Mouse (Mus musculus) kidney, postnatal 0 days (tissue): ENCODE measurements around the gene Mbnl2. TPM values are rescaled to one million over a fixed set of nuclear protein-coding genes. Genes with fewer than 3 reads are reported as not detected.

Source experiments
- ATAC-seq: fragments of 200-750 bp; cut with Nextera tagmentation; replicated peaks from 2 replicates; pipeline ENCODE4 v1.8.0; 2017; ENCODE audit warnings: low read depth, moderate number of reproducible peaks, moderate TSS enrichment, moderate library complexity; ENCODE audit not compliant: low FRiP score
- DNase-seq: peaks from one replicate; pipeline ENCODE4 v3.0.0-alpha.2; 2016; ENCODE audit warnings: low spot score
- H3K27ac ChIP-seq: fragments of 300-500 bp; sonication (generic); 2 replicates; pipeline ENCODE4 v1.5.1; 2014; ENCODE audit warnings: mild to moderate bottlenecking
- H3K27me3 ChIP-seq: fragments of 300-500 bp; sonication (generic); 2 replicates; pipeline ENCODE4 v1.6.1; 2014; ENCODE audit warnings: low read length, mixed read lengths; ENCODE audit not compliant: insufficient read depth
- H3K36me3 ChIP-seq: fragments of 300-500 bp; sonication (generic); 2 replicates; pipeline ENCODE4 v1.6.1; 2014; ENCODE audit warnings: low read length, mixed read lengths; ENCODE audit not compliant: insufficient read depth
- H3K4me1 ChIP-seq: fragments of 300-500 bp; sonication (generic); replicated peaks from 2 replicates; pipeline ENCODE4 v1.6.1; 2014; ENCODE audit warnings: antibody characterized with exemption, low read length, mixed read lengths; ENCODE audit not compliant: insufficient read depth
- H3K4me2 ChIP-seq: fragments of 300-500 bp; sonication (generic); 2 replicates; pipeline ENCODE4 v1.6.1; 2014; ENCODE audit warnings: mild to moderate bottlenecking, low read length, moderate library complexity, mixed read lengths
- H3K4me3 ChIP-seq: fragments of 300-500 bp; sonication (generic); replicated peaks from 2 replicates; pipeline ENCODE4 v1.5.1; 2014; ENCODE audit warnings: low read depth, low read length
- H3K9ac ChIP-seq: fragments of 300-500 bp; sonication (generic); 2 replicates; pipeline ENCODE4 v1.6.1; 2014; ENCODE audit warnings: low read depth, low read length
- H3K9me3 ChIP-seq: fragments of 300-500 bp; sonication (generic); replicated peaks from 2 replicates; pipeline ENCODE4 v1.6.1; 2016; ENCODE audit warnings: low read length, inconsistent platforms, mixed read lengths
- CTCF ChIP-seq: IDR thresholded peaks from 2 replicates; pipeline ENCODE4 v1.5.1; 2016; ENCODE audit warnings: antibody characterized with exemption, low read depth, mild to moderate bottlenecking, moderate library complexity
- WGBS: fragments of 180-500 bp; shearing (Covaris S2); extraction: QIAGEN DNeasy Blood & Tissue Kit; methylation state at CpG from one replicate; pipeline ENCODE4 v1.1.7; 2014; 5-methylcytosine and 5-hydroxymethylcytosine counted together
- polyA plus RNA-seq: library from polyadenylated mRNA; unstranded; fragments of >200 nt; fragmentation: Nextera tagmentation; extraction: Ambion mirVana; gene quantifications from 2 replicates; pipeline ENCODE4 v1.2.1, GENCODE M21; 2015

Mbnl2 gene
- polyA plus RNA-seq, 1 experiment from 2014 or later, result 119 TPM

DNA sequence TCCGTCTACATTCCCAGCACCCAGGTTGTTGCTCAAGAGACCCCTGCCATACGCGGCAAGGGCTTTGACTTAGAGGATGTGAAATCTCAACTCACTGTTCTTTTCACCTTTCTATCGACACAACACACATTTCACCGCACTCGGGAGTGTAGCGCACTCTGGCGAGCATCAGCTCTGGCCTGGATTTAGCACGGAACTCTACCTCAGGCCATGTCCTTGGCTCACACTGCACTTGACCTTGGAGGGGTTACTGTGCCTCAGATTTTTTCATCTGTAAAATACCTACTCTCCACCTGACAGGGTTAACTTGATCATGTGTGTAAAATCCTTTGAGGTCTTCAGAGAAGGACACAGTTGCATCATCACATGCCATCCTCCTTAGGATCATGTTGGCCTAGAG, 127.2 kb downstream of the Mbnl2 start:
- no peak overlapping the region for H3K9ac ChIP-seq
- H3K36me3 ChIP-seq, result peaks cover 33% of the 10 kb centered on the region
- no peak; the same call in 1 of the 2 replicates for TF ChIP-seq CTCF

DNA sequence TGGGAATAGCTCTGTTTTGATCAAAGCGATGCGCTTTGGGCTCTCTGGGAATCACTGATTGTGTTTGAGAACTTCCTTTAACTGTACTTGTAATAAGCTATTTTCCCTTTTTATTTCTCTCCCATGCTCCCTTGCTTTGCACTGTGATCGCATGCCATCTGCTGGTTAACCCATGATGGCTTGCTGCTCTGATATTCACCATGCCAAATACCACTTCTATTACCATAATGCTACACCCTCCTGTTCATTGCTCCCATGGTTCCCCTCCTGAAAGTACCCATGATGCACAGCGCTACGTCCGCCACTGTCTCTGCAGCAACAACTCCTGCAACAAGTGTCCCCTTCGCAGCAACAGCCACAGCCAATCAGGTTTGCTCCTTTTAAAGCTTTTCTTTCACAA, 128.9 kb downstream of the Mbnl2 start:
- Histone ChIP-seq H3K27me3 (no peaks in the 10 kb centered on the region), H3K4me2 (no peak overlapping the region), H3K9me3 (no peaks in the 10 kb centered on the region), H3K9ac (no peak overlapping the region), H3K4me1 (no peaks in the 10 kb centered on the region), H3K4me3 (no peak overlapping the region), H3K27ac (no peak overlapping the region), H3K36me3 (peaks cover 35% of the 10 kb centered on the region)
- no peak for DNase-seq
- peak; percentile 27; the same call in 1 of the 2 replicates for TF ChIP-seq CTCF
- 95% methylated on average over 7 of the region's 7 CpGs for WGBS
- ATAC-seq, result no peak

More for the DNA sequence above, 127.2 kb downstream of the Mbnl2 start:
- DNase-seq (no peak), ATAC-seq (no peak)
- no peak overlapping the region for H3K4me3 ChIP-seq
- no peak overlapping the region for H3K4me2 ChIP-seq
- WGBS, result 91% methylated on average over 9 of the region's 9 CpGs
- H3K27me3 ChIP-seq, result no peaks in the 10 kb centered on the region
- no peaks in the 10 kb centered on the region for H3K9me3 ChIP-seq
- H3K27ac ChIP-seq, result no peak overlapping the region
- no peaks in the 10 kb centered on the region for H3K4me1 ChIP-seq

DNA sequence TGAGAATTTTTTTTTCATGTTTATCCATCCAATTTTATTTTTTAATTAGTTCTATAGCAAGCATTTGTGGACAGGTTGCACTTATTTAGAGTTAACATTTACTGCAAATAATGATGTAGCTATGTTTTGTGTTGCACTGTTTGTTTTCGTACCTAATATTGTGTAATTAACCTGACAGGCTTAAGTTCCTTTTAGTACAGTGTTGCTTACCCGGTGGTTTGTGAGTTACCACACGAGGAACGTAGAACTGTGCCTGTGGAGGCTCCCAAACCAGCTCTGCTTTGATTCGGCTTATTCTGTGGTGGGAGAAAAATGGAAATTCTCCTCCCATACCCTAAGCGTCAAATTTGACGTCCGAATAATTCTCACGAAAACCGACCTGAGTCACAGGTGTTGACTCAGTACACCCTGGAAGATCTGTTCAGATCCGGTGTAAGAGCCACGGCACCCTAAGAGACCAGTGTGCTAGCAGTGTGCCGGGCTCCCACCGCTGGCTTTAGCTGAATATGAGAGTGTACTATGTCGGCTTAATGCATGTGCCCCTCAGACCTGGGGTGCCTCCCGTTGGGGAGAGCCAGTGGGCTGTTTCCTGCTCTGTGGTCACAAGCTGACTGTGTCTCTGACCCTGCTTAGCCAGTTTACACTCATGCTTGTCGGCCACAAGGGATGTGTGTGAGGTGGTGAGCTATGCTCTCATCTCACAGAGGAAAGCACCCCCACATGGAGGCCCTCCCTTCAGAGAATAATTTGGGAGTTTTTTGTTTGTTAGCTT, 129.5 kb downstream of the Mbnl2 start:
- no peak for TF ChIP-seq CTCF
- Histone ChIP-seq H3K4me3 (no peak overlapping the region), H3K27ac (no peak overlapping the region), H3K9ac (no peak overlapping the region), H3K4me2 (no peak overlapping the region), H3K27me3 (no peaks in the 10 kb centered on the region), H3K9me3 (no peaks in the 10 kb centered on the region), H3K36me3 (peaks cover 32% of the 10 kb centered on the region), H3K4me1 (no peaks in the 10 kb centered on the region)
- no peak for ATAC-seq
- WGBS, result 76% methylated on average over 17 of the region's 17 CpGs
- DNase-seq, result no peak

DNA sequence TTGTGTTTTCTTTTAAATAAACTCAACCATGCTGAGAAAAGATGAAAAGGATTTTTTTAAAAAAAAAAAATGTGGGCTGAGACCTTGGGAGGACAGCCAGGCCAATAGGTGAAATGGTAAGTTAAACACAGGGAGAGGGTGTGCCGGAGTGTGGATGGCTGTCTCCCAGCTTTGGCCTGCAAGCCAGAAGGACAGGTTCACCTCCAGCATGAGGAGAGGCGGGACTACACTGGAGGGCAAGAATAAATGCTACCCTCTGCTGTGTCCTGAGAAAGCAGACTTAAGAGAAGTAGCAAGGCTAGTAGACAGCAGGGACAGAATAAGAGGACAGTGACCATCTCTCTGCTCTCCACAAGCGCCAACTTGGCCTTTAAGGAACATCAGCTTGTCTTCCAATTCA, 130.1 kb downstream of the Mbnl2 start:
- no peak overlapping the region for H3K27ac ChIP-seq
- no peak for DNase-seq
- WGBS, result 83% methylated on average over 3 of the region's 3 CpGs

DNA sequence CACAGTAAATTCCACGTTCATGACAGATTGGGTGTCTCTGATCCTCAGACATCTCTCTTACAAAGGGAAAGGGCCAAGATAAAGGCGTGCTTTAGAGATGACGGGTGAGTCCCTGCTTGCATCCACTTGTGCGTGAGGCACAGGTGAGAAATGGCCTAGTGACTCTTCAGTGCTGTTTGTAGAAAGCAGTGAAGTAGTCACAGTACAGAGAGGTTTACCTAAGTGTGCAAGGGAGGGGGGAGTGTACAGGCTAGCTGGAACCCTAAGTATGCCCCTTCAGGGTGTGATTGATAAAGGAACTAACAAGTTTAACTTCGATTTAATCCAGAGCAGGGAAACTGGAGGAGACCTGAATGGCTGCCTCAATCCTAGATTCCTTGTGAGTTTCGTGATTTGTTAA, 130.8 kb downstream of the Mbnl2 start:
- no peak for ATAC-seq
- Histone ChIP-seq H3K9ac (no peak overlapping the region), H3K27ac (0 out of 2 replicates have a peak overlapping the region, but pooled peaks have one; percentile 6), H3K4me3 (no peak overlapping the region), H3K4me2 (no peak overlapping the region), H3K4me1 (no peaks in the 10 kb centered on the region), H3K9me3 (no peaks in the 10 kb centered on the region), H3K27me3 (no peaks in the 10 kb centered on the region), H3K36me3 (peaks cover 25% of the 10 kb centered on the region; the same call in 1 of the 2 replicates)
- no peak for DNase-seq
- WGBS, result 86% methylated on average over 6 of the region's 6 CpGs
- TF ChIP-seq CTCF, result no peak

More for the DNA sequence above, 130.1 kb downstream of the Mbnl2 start:
- ATAC-seq, result no peak
- peaks cover 31% of the 10 kb centered on the region for H3K36me3 ChIP-seq
- no peaks in the 10 kb centered on the region for H3K4me1 ChIP-seq
- no peaks in the 10 kb centered on the region for H3K9me3 ChIP-seq
- no peak for TF ChIP-seq CTCF
- H3K27me3 ChIP-seq, result no peaks in the 10 kb centered on the region
- H3K9ac ChIP-seq, result no peak overlapping the region
- H3K4me3 ChIP-seq, result no peak overlapping the region
- H3K4me2 ChIP-seq, result no peak overlapping the region

DNA sequence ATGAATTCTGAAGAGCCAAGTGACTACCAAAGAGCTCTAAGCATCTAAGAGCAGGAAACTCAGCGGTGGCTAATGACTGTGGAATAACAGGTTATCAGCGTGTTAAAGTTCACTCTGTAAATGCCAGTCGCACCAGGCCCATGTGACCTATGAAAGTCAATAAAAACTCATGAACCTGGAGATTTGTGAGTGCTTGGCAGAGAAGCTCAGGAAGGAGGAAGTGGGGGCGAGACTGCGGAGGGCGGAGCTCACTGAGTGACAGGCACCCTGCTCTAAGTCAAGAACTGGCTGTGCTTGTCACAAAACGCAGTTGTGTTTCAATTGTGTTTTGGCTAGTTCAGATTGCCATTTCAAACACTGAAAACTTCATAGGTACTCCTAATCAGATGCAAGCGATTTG, 131.4 kb downstream of the Mbnl2 start:
- H3K4me3 ChIP-seq, result no peak overlapping the region
- 46% methylated on average over 8 of the region's 8 CpGs for WGBS
- ATAC-seq (no peak), DNase-seq (peak; percentile 45)
- H3K27ac ChIP-seq, result peak overlapping the region; percentile 6; the same call in 1 of the 2 replicates
- no peaks in the 10 kb centered on the region for H3K4me1 ChIP-seq
- no peaks in the 10 kb centered on the region for H3K27me3 ChIP-seq
- H3K36me3 ChIP-seq, result peaks cover 22% of the 10 kb centered on the region; the same call in 1 of the 2 replicates
- no peaks in the 10 kb centered on the region for H3K9me3 ChIP-seq
- H3K4me2 ChIP-seq, result no peak overlapping the region
- H3K9ac ChIP-seq, result 0 out of 2 replicates have a peak overlapping the region, but pooled peaks have one; percentile 6
- no peak for TF ChIP-seq CTCF
